Mouse (Mus musculus) G1E (cell line): ENCODE results near the gene Lama2.

ENCODE experiments used
- CTCF ChIP-seq: IDR thresholded peaks from 2 replicates; pipeline ENCODE4 v1.5.1; 2012; ENCODE audit warnings: low read depth, low read length, inconsistent platforms, mixed read lengths
- GATA1 ChIP-seq: IDR thresholded peaks from 2 replicates; pipeline ENCODE4 v1.6.1; 2012; ENCODE audit warnings: borderline replicate concordance, low read length, inconsistent platforms, mixed read lengths
- POLR2AphosphoS5 ChIP-seq: IDR thresholded peaks from 2 replicates; pipeline ENCODE4 v1.6.1; 2012; ENCODE audit warnings: low read depth, low read length, inconsistent platforms; ENCODE audit not compliant: insufficient replicate concordance

GRCm38 (mm10) chr10:27077113-27077512, 542.4 kb downstream of the Lama2 start:
- no peak for TF ChIP-seq CTCF
- TF ChIP-seq GATA1: no peak
- no peak for TF ChIP-seq POLR2AphosphoS5
